Mouse (Mus musculus): ENCODE results near the gene Ccnjl. TPM values are rescaled to one million over a fixed set of nuclear protein-coding genes. Genes with fewer than 3 reads are reported as not detected.

Ccnjl gene
- total RNA-seq, 2 experiments from 2014 or later, result 4.8 to 5.3 TPM

- intact Hi-C loops (cut with DNase I), result loop anchor here (5.0 kb wide), 1 partner anchor 121 kb away; no protein-coding TSS in a partner anchor
- DNase-seq, result peak; percentile 89
Measured at GRCm38 (mm10) chr11:43612834-43613488, 84.4 kb downstream of the Ccnjl start.

DNA sequence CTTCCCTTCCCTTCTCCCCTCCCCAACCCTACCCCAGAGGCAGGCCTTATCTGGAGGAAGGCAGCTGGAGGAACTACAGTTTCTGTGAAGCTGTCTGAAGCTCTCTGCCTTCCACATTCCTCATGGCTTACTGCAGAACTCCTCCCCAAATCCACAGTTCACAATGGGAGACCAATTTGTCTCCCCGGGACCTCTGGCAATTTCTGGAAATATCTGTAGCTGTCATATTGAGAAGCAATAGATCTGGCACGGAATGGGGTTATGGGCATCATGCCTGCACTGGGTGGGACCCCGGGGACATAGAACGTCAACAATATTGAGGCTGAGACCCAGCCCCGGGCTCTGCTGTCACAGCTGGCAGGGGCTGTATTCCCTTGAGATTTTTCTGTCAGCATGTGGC lies 89.3 kb downstream of the Ccnjl start:
- intact Hi-C loops (cut with DNase I), result no loop called here
- peak; percentile 59 for DNase-seq

GRCm38 (mm10) chr11:43618403-43618802 lies 89.8 kb downstream of the Ccnjl start:
- peak; percentile 65 for DNase-seq
- intact Hi-C loops (cut with DNase I), result no loop called here

GRCm38 (mm10) chr11:43621769-43622168 lies 93.2 kb downstream of the Ccnjl start:
- intact Hi-C loops (cut with DNase I), result loop anchor here (10.0 kb wide), 1 partner anchor 53 kb away; no protein-coding TSS in a partner anchor
- no peak for DNase-seq

DNA sequence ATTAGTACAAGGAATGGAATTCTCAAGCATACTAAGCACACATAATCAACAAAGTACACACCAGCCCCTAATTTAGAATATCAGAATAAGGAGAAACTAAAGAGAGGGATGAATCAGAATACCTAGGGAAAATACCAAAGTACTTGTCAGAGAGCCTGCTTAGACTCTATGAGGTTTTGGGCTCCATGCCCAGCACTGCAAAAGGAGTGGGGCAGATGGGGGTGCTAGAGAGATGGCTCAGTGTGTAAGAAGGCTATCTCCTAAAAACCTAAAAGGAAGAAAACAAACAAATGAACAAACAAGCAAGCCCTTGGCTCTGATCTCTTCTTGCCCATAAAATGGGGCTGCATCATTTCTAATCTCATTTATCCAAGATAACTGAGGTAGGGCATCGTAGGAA lies 95.8 kb downstream of the Ccnjl start:
- peak; percentile 15 for DNase-seq
- intact Hi-C loops (cut with DNase I), result loop anchor here (10.0 kb wide), 1 partner anchor 50 kb away; no protein-coding TSS in a partner anchor

DNA sequence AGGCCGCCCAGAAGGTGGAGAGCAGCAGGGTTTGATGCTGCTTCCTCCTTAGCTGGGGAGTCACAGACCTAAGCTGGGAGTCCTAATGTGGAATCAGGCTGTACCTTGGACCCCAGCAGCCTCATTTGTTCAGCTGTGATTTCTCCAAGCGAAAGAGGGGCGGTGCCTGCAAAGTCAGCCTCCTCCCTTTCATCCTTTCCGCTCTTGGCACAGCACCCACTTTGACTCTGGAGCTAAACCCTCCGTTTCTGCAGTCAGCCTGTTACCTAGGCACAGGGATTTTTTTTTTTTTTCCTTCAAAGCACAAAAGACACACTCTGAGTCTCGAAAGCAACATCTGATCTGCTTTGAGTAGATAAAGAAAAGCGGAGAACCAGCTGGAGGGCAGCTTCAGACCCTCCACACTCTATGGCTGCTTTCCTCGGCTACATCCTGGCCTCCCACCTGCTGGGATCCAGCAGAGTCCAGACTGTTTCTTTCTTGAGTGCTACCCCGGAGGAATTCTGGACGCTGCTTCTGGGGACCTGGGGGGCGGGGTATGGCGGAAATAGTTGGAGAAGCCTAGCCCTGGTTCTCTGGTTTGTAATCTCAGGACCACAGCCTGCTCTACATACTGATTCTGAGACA lies 97.8 kb downstream of the Ccnjl start:
- intact Hi-C loops (cut with DNase I), result loop anchor here (10.0 kb wide), 1 partner anchor 48 kb away; no protein-coding TSS in a partner anchor
- peak; percentile 63 for DNase-seq

DNA sequence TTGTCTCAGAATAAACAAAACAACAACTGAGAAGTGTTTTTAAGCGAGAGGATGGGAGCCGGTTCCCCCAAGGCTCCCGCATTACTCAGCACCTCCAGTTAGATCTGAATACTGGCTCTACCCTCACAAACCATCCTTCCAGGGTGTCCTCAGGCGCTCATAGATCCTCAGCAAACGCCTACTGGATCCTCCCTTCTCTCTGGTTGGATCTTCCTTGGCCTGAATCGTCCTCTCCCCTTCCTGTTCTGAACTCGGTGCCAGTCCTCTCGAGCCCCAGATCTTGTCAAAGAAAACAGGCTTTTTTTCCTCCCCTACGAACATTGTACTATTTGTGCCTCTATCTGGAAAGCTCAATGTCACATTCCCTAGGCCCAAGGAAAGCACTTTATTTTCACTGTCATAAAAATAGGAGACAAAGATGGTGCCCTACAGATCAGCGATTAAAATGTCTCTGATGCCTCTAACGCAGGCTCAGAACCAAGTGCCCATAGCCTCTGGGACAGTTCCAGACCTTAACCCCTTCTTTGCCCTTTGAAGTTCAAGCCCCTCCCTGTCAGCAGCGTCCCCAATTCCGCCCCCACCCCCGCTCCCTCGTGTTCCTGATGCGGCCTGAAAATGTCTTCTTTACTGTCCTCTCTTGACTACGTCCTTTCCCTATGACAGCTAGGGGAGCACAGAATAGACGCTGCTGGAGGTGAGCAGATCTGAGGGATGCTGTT lies 98.5 kb downstream of the Ccnjl start:
- intact Hi-C loops (cut with DNase I), result loop anchor here (10.0 kb wide), 1 partner anchor 48 kb away; no protein-coding TSS in a partner anchor
- DNase-seq, result no peak

DNA sequence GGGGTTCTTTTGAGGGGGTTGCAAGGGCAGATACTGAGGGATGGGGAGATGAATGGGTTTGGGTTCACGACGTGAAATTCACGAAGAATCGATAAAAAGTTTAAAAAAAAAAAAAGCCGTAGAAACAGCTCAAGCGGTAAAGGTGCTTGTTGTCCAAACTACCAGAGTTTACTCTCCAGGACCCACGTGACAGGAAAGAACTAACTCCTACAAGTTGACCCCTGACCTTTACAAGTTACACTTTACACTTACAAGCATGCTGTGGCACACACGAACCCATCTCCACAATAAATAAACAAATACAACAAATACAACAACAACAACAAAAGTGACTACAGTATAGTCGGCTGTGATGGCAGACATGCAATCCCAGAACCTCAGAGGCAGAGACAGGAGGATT lies 103.1 kb downstream of the Ccnjl start:
- intact Hi-C loops (cut with DNase I), result no loop called here

GRCm38 (mm10) chr11:43632566-43632965 lies 104.0 kb downstream of the Ccnjl start:
- DNase-seq, result no peak
- intact Hi-C loops (cut with DNase I), result no loop called here

More for the DNA sequence above, 103.1 kb downstream of the Ccnjl start:
- DNase-seq, result no peak

GRCm38 (mm10) chr11:43633165-43633564 lies 104.6 kb downstream of the Ccnjl start:
- no peak for DNase-seq
- intact Hi-C loops (cut with DNase I), result no loop called here

DNA sequence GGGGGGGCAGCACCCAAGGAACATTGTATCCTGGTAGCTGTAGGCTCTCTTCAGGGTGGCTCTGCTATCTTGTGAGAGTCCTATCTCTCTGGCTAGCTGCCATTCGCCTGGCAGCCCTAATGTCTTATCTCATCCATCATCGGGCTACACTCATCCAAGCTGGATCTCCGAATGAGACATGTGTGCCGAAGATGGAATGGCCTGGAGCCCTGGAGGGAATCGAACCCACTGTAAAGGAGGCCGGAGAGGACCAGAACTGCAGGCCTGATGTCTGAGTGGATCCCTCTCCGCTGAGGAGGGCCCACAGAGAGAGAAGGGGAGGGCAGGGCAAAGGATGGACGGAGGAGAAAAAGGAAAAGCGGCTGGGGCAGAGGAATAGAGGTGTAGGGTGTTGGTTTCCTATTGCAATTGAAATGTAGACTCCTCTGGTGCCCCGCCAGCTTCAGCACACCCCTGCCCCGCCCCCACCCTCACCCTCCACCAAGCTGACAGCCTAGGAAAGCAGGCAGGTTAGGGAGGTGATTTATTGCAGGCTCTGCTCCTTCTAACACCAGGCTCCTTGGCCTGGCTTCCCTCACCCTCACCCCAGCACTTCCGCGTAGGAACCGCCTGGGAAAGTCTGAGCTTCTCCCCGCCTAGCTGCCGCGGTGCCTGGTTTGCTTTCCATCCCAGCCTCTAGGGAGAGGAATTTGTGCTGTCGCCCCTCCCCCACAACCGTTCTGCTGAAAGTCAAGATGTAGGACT lies 105.2 kb downstream of the Ccnjl start:
- intact Hi-C loops (cut with DNase I), result no loop called here
- DNase-seq, result peak; percentile 56

Other genes starting within 250 kb of the Ccnjl start
- 10 to 100 TPM; 12.5 to 14.0 TPM for gene Pttg1, start 102.5 kb upstream of the Ccnjl start, total RNA-seq (2021)
- gene Slu7, start 95.0 kb upstream of the Ccnjl start, total RNA-seq (2021), result 10 to 100 TPM; 36.6 to 41.8 TPM
- 10 to 100 TPM; 11.7 to 13.7 TPM for gene C1qtnf2, start 54.5 kb upstream of the Ccnjl start, total RNA-seq (2021)
- gene 4933415A04Rik, start 58.3 kb downstream of the Ccnjl start, total RNA-seq (2021), result 1 to 10 TPM; 1.7 to 2.2 TPM
- gene Fabp6, start 72.8 kb downstream of the Ccnjl start, total RNA-seq (2021), result not detected
- 10 to 100 TPM; 61.1 to 70.5 TPM for gene Pwwp2a, start 153.2 kb downstream of the Ccnjl start, total RNA-seq (2021)
- 10 to 100 TPM; 43.7 to 46.8 TPM for gene Ttc1, start 219.2 kb downstream of the Ccnjl start, total RNA-seq (2021)

Data from left cerebral cortex, postnatal 4 days (tissue).